Mouse (Mus musculus) yolk sac, embryonic 10.5 days (tissue): Measurements from ENCODE around the gene Ptch1.

Experiments used
- DNase-seq: peaks from one replicate; pipeline ENCODE4 v3.0.0-alpha.2; 2017; ENCODE audit warnings: low spot score

Gene Ptch1

DNA sequence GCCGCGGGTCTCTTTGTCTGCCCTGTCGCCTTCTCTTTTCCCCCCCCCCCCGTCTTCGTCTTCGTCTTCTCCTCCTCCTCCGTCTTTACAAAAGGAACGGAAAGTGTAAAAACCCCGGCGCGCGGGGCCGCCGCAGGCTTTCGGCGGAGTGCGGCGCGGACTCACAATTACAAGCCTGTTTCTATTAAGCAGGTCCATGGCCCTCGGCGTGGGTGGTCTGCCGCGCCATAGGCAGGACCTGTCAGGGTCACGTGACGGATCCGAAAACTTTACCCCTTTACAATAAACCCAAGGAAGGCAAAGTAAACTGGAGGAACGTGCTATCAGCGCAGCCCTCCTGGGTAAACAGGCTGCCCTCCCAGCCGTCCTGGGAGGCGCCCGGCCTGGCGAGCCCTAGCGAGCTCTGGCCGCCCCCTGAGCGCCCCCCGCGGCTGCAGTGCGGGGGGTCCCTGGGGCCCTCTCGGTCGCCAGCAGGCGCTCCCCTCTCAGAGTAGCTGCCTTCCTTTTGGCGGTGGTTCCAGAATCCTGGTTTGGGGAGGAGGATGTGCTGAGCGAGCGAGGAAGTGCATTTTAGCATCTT is at the start of gene Ptch1:
Ptch1 (minus strand) TSS at position 343 of the 580 bp plus-strand sequence.
- DNase-seq, result peak; percentile 68

DNA sequence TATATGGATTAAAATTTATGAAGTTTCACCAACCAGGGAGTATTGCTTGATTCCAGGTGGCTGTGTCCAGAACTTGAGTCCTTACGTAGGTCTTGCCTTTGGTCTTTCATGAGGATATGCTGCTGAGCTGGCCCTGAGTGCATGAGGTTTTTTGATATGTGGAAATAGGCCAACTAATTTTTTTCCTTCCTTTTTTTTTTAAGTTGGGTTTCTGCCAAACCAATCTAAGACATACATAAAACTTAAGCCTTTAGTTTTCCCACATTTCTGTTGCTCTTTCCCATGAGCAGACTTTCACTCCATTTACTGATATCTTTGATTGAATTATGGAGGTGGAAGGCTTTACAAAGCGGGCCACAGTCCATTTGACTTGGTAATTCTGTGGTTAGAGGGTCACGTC is 47.9 kb upstream of the Ptch1 start:
- no peak for DNase-seq

DNA sequence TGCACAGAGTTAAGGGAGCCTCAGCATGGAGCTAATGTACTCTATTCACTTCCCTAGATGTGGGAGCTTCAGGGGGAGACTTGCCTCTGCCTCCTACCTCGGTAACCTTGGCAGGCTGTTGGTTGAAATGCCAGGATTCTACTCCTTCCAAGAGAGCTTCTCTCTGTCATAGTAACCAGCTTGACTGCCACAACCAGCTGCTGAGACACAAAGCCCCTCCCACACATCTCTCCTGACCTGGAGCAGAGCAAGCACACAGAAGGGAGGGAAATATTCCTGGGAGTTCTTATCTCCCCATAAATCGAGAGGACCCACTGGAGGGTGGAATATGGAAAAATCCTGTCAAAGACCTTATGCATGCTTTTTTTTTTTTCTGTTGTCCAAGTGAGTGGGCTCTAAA is 39.8 kb upstream of the Ptch1 start:
- DNase-seq, result no peak

DNA sequence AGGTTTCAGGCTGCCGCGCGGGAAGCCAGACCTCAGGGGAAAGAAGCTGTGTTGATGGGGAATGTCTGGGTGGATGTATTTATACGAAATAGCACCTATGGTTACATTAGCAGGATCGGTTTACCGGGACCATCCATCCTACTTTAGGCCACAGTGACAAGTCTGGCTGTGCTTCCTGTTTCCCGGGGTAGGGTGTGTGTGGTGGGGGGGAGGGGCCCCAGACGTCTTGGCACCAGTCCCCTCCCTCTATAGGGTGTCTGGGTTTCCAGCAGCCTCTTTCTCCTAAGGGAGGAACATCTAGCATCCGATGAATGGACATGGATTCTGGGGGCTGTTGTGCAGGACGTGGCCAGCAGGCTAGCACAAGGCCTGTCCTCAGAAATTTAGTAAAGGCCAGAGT is 36.3 kb upstream of the Ptch1 start:
- DNase-seq, result peak; percentile 36

DNA sequence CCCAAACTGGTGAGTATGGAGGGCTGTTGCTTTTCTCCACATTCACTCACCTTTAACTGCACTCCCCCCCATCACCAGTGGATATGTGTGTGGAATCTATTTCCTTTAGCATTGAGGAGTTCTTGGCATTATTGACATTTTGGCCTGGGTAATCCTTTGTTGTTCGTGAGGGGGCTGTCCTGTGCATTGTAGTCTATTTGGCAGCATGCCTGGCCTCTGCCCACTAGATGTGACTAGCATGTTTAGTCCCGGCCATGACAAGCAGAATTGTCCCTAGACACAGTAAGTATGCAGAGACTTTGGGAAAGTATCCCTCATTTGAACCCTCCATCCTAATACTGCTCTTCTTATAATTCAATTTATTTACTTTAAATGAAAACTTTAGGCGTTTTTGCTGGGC is 24.2 kb upstream of the Ptch1 start:
- DNase-seq, result no peak

DNA sequence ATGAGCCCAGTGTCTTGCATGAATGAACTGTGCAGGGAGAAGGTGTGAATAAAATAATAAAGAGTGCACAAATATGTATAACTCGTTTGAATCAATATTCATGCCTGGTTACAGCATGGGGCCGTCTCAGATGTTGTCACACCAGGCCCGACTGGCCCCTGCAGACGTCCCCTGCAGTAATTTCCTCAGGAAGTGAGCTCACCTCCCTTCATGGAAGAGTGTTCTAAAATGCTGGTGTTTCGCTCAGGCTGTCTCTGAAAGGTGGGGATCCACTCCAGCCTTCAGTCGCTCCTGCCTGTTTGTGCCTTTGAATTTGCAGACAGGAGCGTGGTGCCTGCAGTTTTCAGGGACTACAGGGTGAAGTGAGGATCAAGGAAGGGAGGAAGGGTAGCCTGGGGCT is 22.5 kb upstream of the Ptch1 start:
- DNase-seq, result no peak

DNA sequence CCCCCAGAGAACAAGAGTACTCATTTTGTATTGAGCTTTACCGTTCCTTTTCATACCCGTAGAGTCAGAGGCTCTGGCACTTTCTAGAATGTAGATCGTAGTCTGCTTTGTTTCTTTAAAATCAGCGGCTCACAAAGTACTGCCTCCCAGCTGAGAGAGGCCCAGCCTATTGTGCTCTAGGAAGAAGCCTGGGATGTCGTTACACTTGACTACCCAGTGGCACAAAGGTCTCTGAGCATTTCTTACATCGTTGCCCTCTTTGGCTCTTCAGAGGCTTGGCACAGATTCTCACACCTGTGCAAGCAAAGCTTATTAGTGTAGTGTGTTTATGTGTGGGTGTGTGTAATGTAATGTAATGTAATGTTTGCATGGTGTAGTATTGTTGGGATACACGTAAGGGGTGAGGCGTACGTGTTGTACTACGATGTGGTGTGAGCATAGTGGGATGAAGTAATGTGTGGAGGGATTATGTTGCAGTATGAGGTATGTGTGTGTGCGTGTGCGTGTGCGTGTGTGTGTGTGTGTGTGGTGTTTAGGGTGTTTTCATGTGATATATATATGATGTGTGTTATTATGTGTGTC is 20.2 kb upstream of the Ptch1 start:
- DNase-seq, result no peak

GRCm38 (mm10) chr13:63592755-63593154 is 19.4 kb upstream of the Ptch1 start:
- no peak for DNase-seq

DNA sequence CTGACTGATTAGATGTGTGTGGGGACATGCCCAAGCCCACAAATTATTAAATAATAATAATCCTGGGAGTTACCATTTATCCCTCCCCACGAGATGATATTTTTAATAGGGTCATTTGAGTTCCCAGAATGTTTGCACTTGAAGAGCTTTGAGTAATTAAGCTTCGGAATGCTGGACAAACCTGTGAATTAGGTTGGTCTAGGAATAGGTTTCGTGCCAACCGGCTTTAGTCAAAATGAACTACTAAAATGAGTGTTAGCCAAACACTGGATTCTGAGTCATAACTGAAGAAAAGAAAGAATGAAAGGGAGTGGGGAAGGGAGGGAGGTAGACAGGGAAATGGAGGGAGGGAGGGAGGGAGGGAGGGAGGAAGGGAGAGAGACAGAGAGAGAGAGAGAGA is 1.2 kb upstream of the Ptch1 start:
- no peak for DNase-seq

- no peak for DNase-seq
These were observed 744 bp downstream of the Ptch1 start for GRCm38 (mm10) chr13:63572453-63573255.

DNA sequence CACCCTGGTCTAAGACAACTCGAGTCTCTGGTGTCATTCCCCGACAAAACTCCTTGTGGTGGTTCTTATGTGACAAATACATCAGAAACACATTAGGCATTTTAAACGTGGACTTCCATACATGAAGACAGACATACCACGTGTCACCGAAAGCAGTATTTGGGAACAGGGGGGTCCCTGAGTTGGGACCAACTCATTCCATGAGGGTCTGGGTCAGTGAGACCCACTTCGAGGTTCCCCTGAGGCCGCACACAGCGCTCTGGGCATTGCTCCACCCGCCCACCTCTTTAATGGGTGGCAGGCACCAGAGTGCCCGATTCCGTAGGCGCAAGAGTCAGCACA is 1.3 kb downstream of the Ptch1 start:
- no peak for DNase-seq

DNA sequence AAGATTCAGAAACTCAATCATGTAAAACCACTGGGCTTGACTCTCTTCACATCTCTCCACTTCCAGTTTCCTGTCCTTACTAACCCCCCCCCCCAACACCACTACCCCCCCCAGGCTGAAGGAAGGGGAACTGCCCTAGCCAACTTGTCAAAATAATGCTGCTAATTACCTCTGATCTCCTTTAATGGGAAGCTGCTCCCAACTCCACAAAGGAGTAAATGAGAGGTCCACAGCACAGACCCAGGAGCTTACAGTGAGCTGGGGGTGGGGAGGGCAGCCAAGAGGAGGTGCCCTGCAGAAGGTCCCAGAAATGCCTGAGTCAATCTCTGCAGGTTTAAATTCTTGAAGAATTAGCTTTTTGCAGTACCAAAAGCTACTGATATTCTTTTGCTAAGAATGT is 2.9 kb downstream of the Ptch1 start:
- no peak for DNase-seq

- no peak for DNase-seq
These were observed 4.0 kb downstream of the Ptch1 start for GRCm38 (mm10) chr13:63569396-63569756.

- DNase-seq, result no peak
These were observed 4.5 kb downstream of the Ptch1 start for GRCm38 (mm10) chr13:63568741-63569395.

DNA sequence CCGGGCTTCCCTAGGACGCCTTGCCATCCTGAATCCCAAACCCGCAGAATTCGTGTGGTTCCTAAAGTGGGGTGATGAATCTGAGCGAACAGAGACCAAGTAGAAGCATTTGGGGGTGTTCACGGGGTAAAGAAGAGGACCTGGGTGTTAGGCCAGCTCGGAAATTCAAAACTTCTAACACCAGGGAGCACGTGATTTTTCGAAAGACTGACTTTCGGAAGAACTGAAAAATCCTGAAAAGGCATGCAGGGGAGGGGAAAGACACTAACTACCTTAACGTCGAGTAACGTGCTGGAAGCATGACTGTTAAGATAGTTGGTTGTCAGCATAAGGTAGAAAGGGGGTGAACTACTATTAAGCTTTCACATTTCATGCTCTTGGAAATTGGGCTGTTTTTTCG is 5.1 kb downstream of the Ptch1 start:
- no peak for DNase-seq

DNA sequence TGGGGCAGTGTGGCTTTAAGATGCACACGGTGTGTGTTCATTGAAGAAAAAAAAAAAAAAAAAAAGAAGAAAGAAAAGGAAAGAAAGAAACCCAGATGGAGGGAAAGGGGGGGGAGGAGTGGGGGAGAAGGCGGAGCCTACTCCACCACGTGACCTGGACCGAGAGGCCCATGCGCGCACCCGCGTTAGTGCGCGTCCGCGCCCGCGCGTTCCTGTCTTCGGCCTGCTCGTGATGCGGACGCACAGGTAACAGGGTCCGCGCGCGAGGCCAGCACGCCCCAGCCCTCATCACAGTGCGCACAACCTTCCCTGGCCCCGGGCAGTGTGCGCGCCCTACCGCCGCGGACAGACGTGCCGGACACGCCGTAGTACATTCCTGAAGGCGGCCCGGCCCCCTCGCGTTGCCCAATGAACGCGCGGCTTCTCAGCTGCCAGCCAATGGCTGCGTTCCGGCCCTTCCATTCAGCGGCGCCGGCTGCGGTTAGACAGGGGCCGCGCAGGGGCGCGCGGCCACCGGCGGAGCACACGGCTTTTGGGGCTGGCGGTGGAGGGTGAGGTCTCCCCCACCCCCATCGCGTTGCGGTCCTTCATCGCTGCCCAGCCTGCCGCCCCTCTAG is 5.6 kb downstream of the Ptch1 start:
- peak; percentile 96 for DNase-seq

- peak; percentile 94 for DNase-seq
These were observed 7.1 kb downstream of the Ptch1 start for GRCm38 (mm10) chr13:63566018-63567015.

GRCm38 (mm10) chr13:63565320-63566017 is 7.9 kb downstream of the Ptch1 start:
- DNase-seq, result no peak

GRCm38 (mm10) chr13:63564626-63565319 is 8.6 kb downstream of the Ptch1 start:
- peak; percentile 75 for DNase-seq
